Mouse (Mus musculus): ENCODE results near the gene Tnfsf12. TPM values are rescaled to one million over a fixed set of nuclear protein-coding genes. Genes with fewer than 3 reads are reported as not detected.

The Tnfsf12 gene
- total RNA-seq, 2 experiments from 2014 or later: 0.75 to 2.0 TPM

DNA sequence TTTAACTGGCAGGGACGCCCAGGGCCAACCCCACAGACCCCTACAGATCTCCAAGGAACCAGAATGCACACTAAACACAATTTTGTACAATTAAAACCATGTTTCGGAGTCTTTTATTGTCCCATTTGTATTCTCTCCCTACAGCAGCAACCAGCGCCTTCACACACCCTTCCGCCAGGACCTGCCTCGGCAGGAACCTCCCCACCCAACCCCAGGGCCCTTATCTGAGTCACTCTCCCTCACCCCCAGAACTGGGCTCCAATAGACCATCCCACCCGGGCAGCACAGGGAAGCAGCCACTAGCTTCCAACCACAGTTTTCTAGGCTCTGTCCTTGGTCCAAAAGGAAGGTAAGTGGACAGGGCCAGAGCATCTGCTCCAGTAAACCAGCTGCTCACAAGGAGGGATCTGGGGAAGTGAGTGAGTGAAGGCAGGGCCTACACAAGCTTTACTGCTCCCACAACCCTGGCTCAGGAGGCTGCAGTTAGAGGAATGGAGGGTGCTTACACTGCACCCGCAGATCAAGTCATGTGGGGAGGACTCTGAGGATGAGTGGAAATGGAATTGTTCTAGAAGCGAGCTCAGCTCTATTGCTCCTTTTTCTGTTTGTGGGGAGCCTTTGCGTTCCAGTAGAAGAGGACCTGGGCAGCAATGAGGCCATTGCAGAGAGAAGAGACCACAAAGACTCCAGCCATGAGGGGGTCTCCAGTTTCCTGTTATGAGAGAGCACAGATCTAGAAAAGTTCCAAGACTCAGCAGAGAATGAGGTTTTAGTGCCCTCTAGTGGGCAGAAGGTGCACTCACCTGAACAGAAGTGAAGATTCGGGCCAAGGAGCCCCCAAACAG is 38.8 kb downstream of the Tnfsf12 start:
- peak; percentile 45; the same call in 1 of the 2 replicates for ATAC-seq (replicated peaks; ENCODE audit: poor library complexity)

DNA sequence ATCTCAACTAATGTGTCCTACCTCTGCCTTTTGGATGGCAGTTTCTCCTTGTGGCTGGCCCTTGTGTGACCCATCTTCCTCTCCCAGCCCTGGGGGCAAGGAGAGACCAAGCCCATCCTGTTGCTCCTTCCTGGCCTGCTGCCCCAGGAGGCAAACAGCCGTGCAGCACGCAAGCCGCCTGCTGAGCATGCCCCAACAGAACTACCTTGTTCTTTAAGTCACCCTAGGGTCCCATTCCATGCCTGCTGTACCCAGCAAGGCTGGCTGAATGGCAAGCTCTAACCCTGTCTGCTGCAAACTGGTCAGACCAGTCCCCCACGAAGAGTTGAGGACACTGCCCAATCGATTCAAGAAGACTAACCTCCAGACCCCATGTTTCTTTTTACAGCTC is 39.6 kb downstream of the Tnfsf12 start:
- no peak for ATAC-seq (replicated peaks; ENCODE audit: poor library complexity)

DNA sequence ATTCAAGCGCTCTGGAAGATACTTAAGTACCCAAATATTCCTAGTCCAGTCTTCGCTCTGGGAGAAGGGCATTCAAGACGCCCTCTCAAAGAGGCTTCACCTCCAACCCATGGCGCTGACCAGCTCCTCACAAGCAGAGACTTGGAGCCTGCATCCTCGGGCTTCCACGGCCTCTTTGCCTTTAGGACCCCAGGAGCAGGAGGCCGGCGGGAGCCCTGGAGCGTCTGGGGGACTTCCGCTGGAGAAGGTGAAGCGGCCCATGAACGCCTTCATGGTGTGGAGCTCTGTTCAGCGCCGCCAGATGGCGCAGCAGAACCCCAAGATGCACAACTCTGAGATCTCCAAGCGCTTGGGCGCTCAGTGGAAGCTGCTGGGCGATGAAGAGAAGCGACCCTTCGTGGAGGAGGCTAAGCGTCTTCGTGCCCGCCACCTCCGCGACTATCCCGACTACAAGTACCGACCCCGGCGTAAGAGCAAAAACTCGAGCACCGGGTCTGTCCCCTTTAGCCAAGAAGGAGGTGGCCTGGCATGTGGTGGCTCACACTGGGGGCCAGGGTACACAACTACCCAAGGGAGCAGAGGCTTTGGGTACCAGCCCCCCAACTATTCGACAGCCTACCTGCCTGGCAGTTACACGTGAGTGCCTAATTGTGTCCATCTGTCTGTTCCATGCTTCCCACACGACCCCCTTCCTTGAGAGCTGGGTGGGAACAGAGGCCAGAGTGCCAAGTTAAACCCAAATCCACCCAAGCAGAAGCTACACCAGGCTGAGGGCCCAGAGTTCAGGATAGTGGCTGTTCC is 40.2 kb downstream of the Tnfsf12 start, which contains the start of gene Sox15:
Gene Sox15 (plus strand): TSS at position 51 of the 801 bp plus-strand sequence.
- peak; percentile 63 for ATAC-seq (replicated peaks; ENCODE audit: poor library complexity)

DNA sequence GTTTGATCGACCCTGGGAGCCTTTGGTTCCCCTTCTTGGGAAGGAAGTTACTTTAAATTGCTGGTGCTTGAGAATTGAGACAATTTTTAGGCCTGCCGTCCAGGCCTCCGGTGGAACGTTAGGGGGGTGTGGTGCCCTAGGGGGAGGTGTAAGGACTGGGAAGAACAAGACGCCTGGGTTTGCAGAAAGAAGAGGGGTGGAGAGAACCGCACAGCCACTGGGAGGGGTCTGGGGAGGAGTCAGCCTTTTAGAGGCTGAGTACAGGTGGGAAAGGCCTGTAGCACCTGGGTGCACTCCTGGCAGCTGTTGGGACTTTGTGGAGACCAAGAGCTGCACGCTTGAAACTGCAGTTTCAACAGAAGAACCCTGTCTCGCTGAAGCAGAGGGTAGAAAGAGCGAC is 40.9 kb downstream of the Tnfsf12 start:
- no peak for ATAC-seq (replicated peaks; ENCODE audit: poor library complexity)

DNA sequence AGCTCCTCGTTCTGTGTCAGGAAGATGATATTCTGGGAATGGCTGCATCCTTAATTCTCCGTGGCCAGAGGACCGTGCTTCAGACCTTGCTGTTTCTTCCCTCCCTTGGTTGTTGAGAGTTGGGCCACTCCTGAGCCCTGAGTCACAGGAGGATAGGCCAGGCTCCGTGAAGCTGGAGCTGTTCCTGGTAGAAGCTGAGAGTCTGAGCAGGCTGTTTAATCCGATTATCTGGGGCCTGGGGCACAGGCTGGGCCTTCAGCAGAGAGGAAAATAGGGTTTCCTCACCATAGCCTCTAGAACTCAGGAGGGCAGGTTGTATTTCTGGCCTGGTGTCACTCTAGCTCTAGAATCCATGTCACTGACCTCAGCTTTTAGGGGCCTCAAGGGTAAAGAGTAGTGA is 42.2 kb downstream of the Tnfsf12 start:
- ATAC-seq (replicated peaks; ENCODE audit: poor library complexity): no peak

DNA sequence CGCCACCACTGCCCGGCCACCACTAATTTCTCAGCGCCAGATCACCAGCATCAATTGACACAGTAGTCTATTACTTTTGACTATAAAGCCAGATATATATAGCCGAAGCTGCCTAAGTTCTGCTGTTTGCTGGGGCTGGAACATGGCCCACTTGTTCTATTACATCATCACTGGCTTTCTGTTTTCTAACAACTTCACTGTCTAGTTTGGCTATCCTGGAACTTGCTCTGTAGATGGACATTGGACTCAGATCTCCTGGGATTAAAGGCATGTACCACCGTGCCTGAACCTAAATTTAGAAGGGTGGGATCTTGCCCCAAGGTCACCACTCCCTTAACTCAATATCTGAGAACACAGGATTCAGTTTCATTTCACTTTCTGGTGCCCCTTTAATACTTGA is 49.8 kb downstream of the Tnfsf12 start:
- ATAC-seq (replicated peaks; ENCODE audit: poor library complexity): no peak

Other genes starting within 250 kb of the Tnfsf12 start
Only the 30 nearest of the 36 such genes appear.
- gene Dnah2, start 146.7 kb downstream of the Tnfsf12 start, total RNA-seq (2015): 0.07 TPM in 1 of 2 replicates, not detected in the other
- gene Dnah2, start 146.7 kb downstream of the Tnfsf12 start, total RNA-seq (2017): under 0.01 TPM in 1 of 2 replicates, not detected in the other
- 0.15 TPM in 1 of 2 replicates, not detected in the other for gene Efnb3, start 135.6 kb downstream of the Tnfsf12 start, total RNA-seq (2015)
- gene Efnb3, start 135.6 kb downstream of the Tnfsf12 start, total RNA-seq (2017): 0.24 and 0.33 TPM in 2 replicates
- gene Wrap53, start 115.6 kb downstream of the Tnfsf12 start, total RNA-seq (2015): 16.2 and 18.3 TPM in 2 replicates
- gene Wrap53, start 115.6 kb downstream of the Tnfsf12 start, total RNA-seq (2017): 6.2 and 6.9 TPM in 2 replicates
- gene Trp53, start 115.5 kb downstream of the Tnfsf12 start, total RNA-seq (2015): 124 and 173 TPM in 2 replicates
- gene Trp53, start 115.5 kb downstream of the Tnfsf12 start, total RNA-seq (2017): 65.1 and 65.6 TPM in 2 replicates
- gene Atp1b2, start 89.9 kb downstream of the Tnfsf12 start, total RNA-seq (2015): 19.6 and 44.5 TPM in 2 replicates
- 2.0 and 4.0 TPM in 2 replicates for gene Atp1b2, start 89.9 kb downstream of the Tnfsf12 start, total RNA-seq (2017)
- not detected in 2 replicates for gene Shbg, start 77.9 kb downstream of the Tnfsf12 start, total RNA-seq (2015)
- gene Shbg, start 77.9 kb downstream of the Tnfsf12 start, total RNA-seq (2017): not detected in 2 replicates
- not detected in 2 replicates for gene Sat2, start 73.8 kb downstream of the Tnfsf12 start, total RNA-seq (2015)
- gene Sat2, start 73.8 kb downstream of the Tnfsf12 start, total RNA-seq (2017): 0.37 and 1.5 TPM in 2 replicates
- 27.3 and 43.5 TPM in 2 replicates for gene Fxr2, start 62.9 kb downstream of the Tnfsf12 start, total RNA-seq (2015)
- 35.5 and 41.5 TPM in 2 replicates for gene Fxr2, start 62.9 kb downstream of the Tnfsf12 start, total RNA-seq (2017)
- not detected in 2 replicates for gene Sox15, start 40.5 kb downstream of the Tnfsf12 start, total RNA-seq (2015)
- gene Sox15, start 40.5 kb downstream of the Tnfsf12 start, total RNA-seq (2017): 0.95 TPM in 1 of 2 replicates, not detected in the other
- 28.6 and 37.5 TPM in 2 replicates for gene Mpdu1, start 33.2 kb downstream of the Tnfsf12 start, total RNA-seq (2015)
- 55.0 and 55.5 TPM in 2 replicates for gene Mpdu1, start 33.2 kb downstream of the Tnfsf12 start, total RNA-seq (2017)
- 33.1 and 39.3 TPM in 2 replicates for gene Cd68, start 29.7 kb downstream of the Tnfsf12 start, total RNA-seq (2015)
- gene Cd68, start 29.7 kb downstream of the Tnfsf12 start, total RNA-seq (2017): 15.5 and 25.0 TPM in 2 replicates
- gene Eif4a1, start 23.4 kb downstream of the Tnfsf12 start, total RNA-seq (2015): 1,029 and 1,055 TPM in 2 replicates
- 1,055 and 1,141 TPM in 2 replicates for gene Eif4a1, start 23.4 kb downstream of the Tnfsf12 start, total RNA-seq (2017)
- 140 and 145 TPM in 2 replicates for gene Senp3, start 13.8 kb downstream of the Tnfsf12 start, total RNA-seq (2015)
- 108 and 123 TPM in 2 replicates for gene Senp3, start 13.8 kb downstream of the Tnfsf12 start, total RNA-seq (2017)
- gene Tnfsf13, start 10.1 kb downstream of the Tnfsf12 start, total RNA-seq (2015): 28.5 and 31.9 TPM in 2 replicates
- 49.4 and 53.7 TPM in 2 replicates for gene Tnfsf13, start 10.1 kb downstream of the Tnfsf12 start, total RNA-seq (2017)
- gene Tnfsfm13, start 249 bp upstream of the Tnfsf12 start, total RNA-seq (2015): 7.5 and 9.4 TPM in 2 replicates
- gene Tnfsfm13, start 249 bp upstream of the Tnfsf12 start, total RNA-seq (2017): 6.1 and 7.9 TPM in 2 replicates
- gene Polr2a, start 62.8 kb upstream of the Tnfsf12 start, total RNA-seq (2015): 140 and 147 TPM in 2 replicates
- gene Polr2a, start 62.8 kb upstream of the Tnfsf12 start, total RNA-seq (2017): 21.0 and 34.4 TPM in 2 replicates
- not detected in 2 replicates for gene Slc35g3, start 66.1 kb upstream of the Tnfsf12 start, total RNA-seq (2015)
- gene Slc35g3, start 66.1 kb upstream of the Tnfsf12 start, total RNA-seq (2017): not detected in 2 replicates
- 1.3 and 1.5 TPM in 2 replicates for gene Zbtb4, start 70.1 kb upstream of the Tnfsf12 start, total RNA-seq (2015)
- 0.51 and 0.54 TPM in 2 replicates for gene Zbtb4, start 70.1 kb upstream of the Tnfsf12 start, total RNA-seq (2017)
- 0.24 and 1.6 TPM in 2 replicates for gene Chrnb1, start 100.1 kb upstream of the Tnfsf12 start, total RNA-seq (2015)
- gene Chrnb1, start 100.1 kb upstream of the Tnfsf12 start, total RNA-seq (2017): 0.04 and 0.44 TPM in 2 replicates
- gene Fgf11, start 106.0 kb upstream of the Tnfsf12 start, total RNA-seq (2015): 0.22 and 0.52 TPM in 2 replicates
- 0.21 and 0.41 TPM in 2 replicates for gene Fgf11, start 106.0 kb upstream of the Tnfsf12 start, total RNA-seq (2017)
- gene Tmem102, start 109.8 kb upstream of the Tnfsf12 start, total RNA-seq (2015): not detected in 2 replicates
- not detected in 2 replicates for gene Tmem102, start 109.8 kb upstream of the Tnfsf12 start, total RNA-seq (2017)
- gene Gm39566, start 119.4 kb upstream of the Tnfsf12 start, total RNA-seq (2015): not detected in 2 replicates
- not detected in 2 replicates for gene Gm39566, start 119.4 kb upstream of the Tnfsf12 start, total RNA-seq (2017)
- gene Spem2, start 122.6 kb upstream of the Tnfsf12 start, total RNA-seq (2015): not detected in 2 replicates
- not detected in 2 replicates for gene Spem2, start 122.6 kb upstream of the Tnfsf12 start, total RNA-seq (2017)
- gene Spem1, start 126.3 kb upstream of the Tnfsf12 start, total RNA-seq (2015): not detected in 2 replicates
- gene Spem1, start 126.3 kb upstream of the Tnfsf12 start, total RNA-seq (2017): 0.79 TPM in 1 of 2 replicates, not detected in the other
- gene Nlgn2, start 141.9 kb upstream of the Tnfsf12 start, total RNA-seq (2015): 8.4 and 10.8 TPM in 2 replicates
- 3.5 and 6.2 TPM in 2 replicates for gene Nlgn2, start 141.9 kb upstream of the Tnfsf12 start, total RNA-seq (2017)
- gene Tmem256, start 142.7 kb upstream of the Tnfsf12 start, total RNA-seq (2015): 240 and 307 TPM in 2 replicates
- 174 and 238 TPM in 2 replicates for gene Tmem256, start 142.7 kb upstream of the Tnfsf12 start, total RNA-seq (2017)
- gene Plscr3, start 150.5 kb upstream of the Tnfsf12 start, total RNA-seq (2015): 60.6 and 62.2 TPM in 2 replicates
- 29.1 and 32.9 TPM in 2 replicates for gene Plscr3, start 150.5 kb upstream of the Tnfsf12 start, total RNA-seq (2017)
- gene Tnk1, start 162.9 kb upstream of the Tnfsf12 start, total RNA-seq (2015): 0.32 TPM in 1 of 2 replicates, not detected in the other
- 0.54 TPM in 1 of 2 replicates, not detected in the other for gene Tnk1, start 162.9 kb upstream of the Tnfsf12 start, total RNA-seq (2017)
- not detected in 2 replicates for gene Tmem95, start 182.2 kb upstream of the Tnfsf12 start, total RNA-seq (2015)
- gene Tmem95, start 182.2 kb upstream of the Tnfsf12 start, total RNA-seq (2017): not detected in 2 replicates
- gene Kctd11, start 185.6 kb upstream of the Tnfsf12 start, total RNA-seq (2015): 1.1 and 2.3 TPM in 2 replicates
- gene Kctd11, start 185.6 kb upstream of the Tnfsf12 start, total RNA-seq (2017): 0.88 and 1.9 TPM in 2 replicates

Data from megakaryocyte progenitor cell, adult 5-6 weeks (primary cell).